Mouse (Mus musculus): ENCODE data around the gene Ttc8.

DNA sequence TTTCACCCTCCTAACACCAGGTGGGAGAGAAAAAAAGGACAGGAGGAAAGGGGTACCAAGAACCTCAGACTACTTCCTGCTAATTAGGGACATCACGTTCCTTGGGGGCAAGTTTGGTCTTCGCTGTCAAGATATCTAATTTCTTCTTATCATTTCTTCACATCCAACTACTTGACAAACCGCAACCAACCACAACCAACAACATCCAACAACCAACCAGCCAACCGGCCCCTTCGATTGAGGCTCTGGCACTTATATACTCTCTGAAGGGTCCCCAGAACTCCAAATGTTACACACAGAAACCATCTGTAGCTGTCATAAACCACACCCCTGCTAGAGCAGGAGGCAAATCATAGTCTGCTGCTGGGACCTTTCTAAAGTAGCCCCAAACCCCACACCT, 76.7 kb downstream of the Ttc8 start:
- TF ChIP-seq CTCF (IDR thresholded peaks at IDR 0.05; ENCODE audit: low read depth) (no peak), EP300 (IDR thresholded peaks at IDR 0.05; ENCODE audit: low read depth) (peak; percentile 65)
